Comparison of ENCODE assay signal across 8 mouse cellular contexts in genomic region chr1:53296581-53297383, GRCm38 (mm10). TPM values are rescaled to one million over a fixed set of nuclear protein-coding genes. Genes with fewer than 3 reads are reported as not detected.
DNase-seq lines count a peak whose midpoint lies in the region; ATAC-seq and TF ChIP-seq lines count a peak whose summit lies in the region.

Gene Pms1 (minus strand): TSS chr1:53297018.
Gene Ormdl1 (plus strand): TSS chr1:53297095.
Gene Gm28778 (plus strand): TSS chr1:53297111.

- under 1% methylated on average over 65 of the region's 66 CpGs for WGBS in hindbrain, embryonic 13.5 days

- POLR2A ChIA-PET in Patski (lab: Charles Lee), result interaction anchor here (1.0 to 1.6 kb wide), 2 partner anchors 16 to 31 kb away, joined by 3 to 4 read pairs; no protein-coding TSS in a partner anchor

- TF ChIP-seq CTCF in Patski (IDR thresholded peaks at IDR 0.05), result no peak

- H3K4me3 ChIP-seq in hindbrain, embryonic 13.5 days, result peak within 1 kb of the TSS; percentile 77

- H3K9me3 ChIP-seq in hindbrain, embryonic 13.5 days, result no peaks in the 10 kb centered on the region

- H3K4me1 ChIP-seq in hindbrain, embryonic 13.5 days (replicated peaks), result peaks cover 10% of the 10 kb centered on the region

- no peaks in the 10 kb centered on the region for H3K27me3 ChIP-seq in Patski
- no peaks in the 10 kb centered on the region for H3K27me3 ChIP-seq in hindbrain, embryonic 13.5 days

- ATAC-seq in Patski, result peak; percentile 100
- ATAC-seq in hindbrain, embryonic 13.5 days (ENCODE audit: low FRiP score), result peak; percentile 100

- in situ Hi-C loops in Patski (cut with MboI; ENCODE audit: low pct_unique_long_range_greater_than_20kb), result no loop called here

- CTCF ChIA-PET in Patski (lab: Charles Lee), result interaction anchor here (1.1 to 1.4 kb wide), 2 partner anchors 14 to 25 kb away, joined by 3 read pairs; no protein-coding TSS in a partner anchor

- peak within 1 kb of the TSS; percentile 77 for H3K9ac ChIP-seq in hindbrain, embryonic 13.5 days

- H3K4me2 ChIP-seq in hindbrain, embryonic 13.5 days, result peak within 1 kb of the TSS; percentile 66

- H3K27ac ChIP-seq in hindbrain, embryonic 13.5 days, result peak within 1 kb of the TSS; percentile 89

- peak; percentile 87 for DNase-seq in Patski (ENCODE audit: low read depth, low spot score)
- DNase-seq in cerebellum, postnatal 14 days, result peak; percentile 97 to 98
- peak; percentile 84 to 90 for DNase-seq in frontal cortex, postnatal 14 days (ENCODE audit: low spot score in 2 of 2)
- peak; percentile 93 to 95 for DNase-seq in layer of hippocampus, postnatal 25 days (ENCODE audit: extremely low spot score in 1 of 2, low spot score in 1 of 2)
- DNase-seq in lung, postnatal 25 days (ENCODE audit: low spot score), result peak; percentile 95
- DNase-seq in retina, embryonic 14.5 days (ENCODE audit: low spot score), result peak; percentile 97
- DNase-seq in thymus, postnatal 4 days, result peak; percentile 93

- peaks cover 2% of the 10 kb centered on the region; the same call in 1 of the 2 replicates for H3K36me3 ChIP-seq in hindbrain, embryonic 13.5 days

RNA-seq across cellular contexts. Expression of gene Pms1, which starts in this region (rescaled TPM):
- 7.1 TPM for polyA plus RNA-seq in Patski (2021)
- 11.1 and 12.2 TPM in 2 replicates for polyA plus RNA-seq in hindbrain, embryonic 13.5 days (2015; fragmentation: Nextera tagmentation; extraction: Ambion mirVana)
- total RNA-seq in layer of hippocampus, postnatal 25 days (2021), result 10 to 100 TPM; 20.1 to 21.9 TPM

RNA-seq across cellular contexts. Expression of gene Ormdl1, which starts in this region (rescaled TPM):
- 24.4 TPM for polyA plus RNA-seq in Patski (2021)
- polyA plus RNA-seq in hindbrain, embryonic 13.5 days (2015; fragmentation: Nextera tagmentation; extraction: Ambion mirVana), result 61.0 and 61.6 TPM in 2 replicates
- total RNA-seq in layer of hippocampus, postnatal 25 days (2021), result 1 to 10 TPM; 6.5 to 8.2 TPM

RNA-seq across cellular contexts. Expression of gene Gm28778, which starts in this region (rescaled TPM):
- polyA plus RNA-seq in Patski (2021), result not detected
- not detected in 2 replicates for polyA plus RNA-seq in hindbrain, embryonic 13.5 days (2015; fragmentation: Nextera tagmentation; extraction: Ambion mirVana)
- not detected for total RNA-seq in layer of hippocampus, postnatal 25 days (2021)

Comparison
In these comparisons a context has a peak if more than half of its experiments do, and no peak if none do; other contexts are left out.
1. Peak in every context shown above with its lines: DNase-seq, ATAC-seq, H3K4me3 ChIP-seq and H3K27ac ChIP-seq.